Mouse (Mus musculus) lung, embryonic 15.5 days (tissue): ENCODE data around the gene Rapgef4. TPM values are rescaled to one million over a fixed set of nuclear protein-coding genes. Genes with fewer than 3 reads are reported as not detected.

Experiments used
- ATAC-seq: fragments of 200-750 bp; cut with Nextera tagmentation; 2 replicates; pipeline ENCODE4 v1.8.0; 2017; ENCODE audit warnings: moderate number of reproducible peaks, borderline replicate concordance; ENCODE audit not compliant: low FRiP score, low TSS enrichment; ENCODE audit errors: extremely low read depth
- H3K27ac ChIP-seq: fragments of 300-500 bp; sonication (generic); 2 replicates; pipeline ENCODE4 v1.5.1; 2015; ENCODE audit warnings: moderate library complexity, mild to moderate bottlenecking, inconsistent platforms
- H3K27me3 ChIP-seq: fragments of 300-500 bp; sonication (generic); 2 replicates; pipeline ENCODE4 v1.6.1; 2015; ENCODE audit warnings: inconsistent platforms
- H3K36me3 ChIP-seq: fragments of 300-500 bp; sonication (generic); 2 replicates; pipeline ENCODE4 v1.6.1; 2015; ENCODE audit warnings: inconsistent platforms
- H3K4me1 ChIP-seq: fragments of 300-500 bp; sonication (generic); 2 replicates; pipeline ENCODE4 v1.6.1; 2015; ENCODE audit warnings: inconsistent platforms
- H3K4me2 ChIP-seq: fragments of 300-500 bp; sonication (generic); 2 replicates; pipeline ENCODE4 v1.6.1; 2015; ENCODE audit warnings: inconsistent platforms, mild to moderate bottlenecking, moderate library complexity
- H3K4me3 ChIP-seq: fragments of 300-500 bp; sonication (generic); 2 replicates; pipeline ENCODE4 v1.5.1; 2015; ENCODE audit warnings: mild to moderate bottlenecking, inconsistent platforms
- H3K9ac ChIP-seq: fragments of 300-500 bp; sonication (generic); 2 replicates; pipeline ENCODE4 v1.6.1; 2015; ENCODE audit warnings: inconsistent platforms
- H3K9me3 ChIP-seq: fragments of 300-500 bp; sonication (generic); 2 replicates; pipeline ENCODE4 v1.6.1; 2016; ENCODE audit warnings: inconsistent platforms
- WGBS: fragments of 180-500 bp; shearing (Covaris S2); methylation state at CpG from one replicate; pipeline ENCODE4 v1.1.7; 2015; 5-methylcytosine and 5-hydroxymethylcytosine counted together
- polyA plus RNA-seq: library from polyadenylated mRNA; unstranded; fragments of >200 nt; fragmentation: Nextera tagmentation; extraction: Ambion mirVana; gene quantifications from 2 replicates; pipeline ENCODE4 v1.2.1, GENCODE M21; 2015

The Rapgef4 gene
- polyA plus RNA-seq, 1 experiment from 2014 or later = 5.0 TPM

GRCm38 (mm10) chr2:72179600-72180301 lies 198.7 kb downstream of the Rapgef4 start:
- Histone ChIP-seq H3K4me1 (no peaks in the 10 kb centered on the region), H3K4me2 (no peak overlapping the region), H3K36me3 (no peaks in the 10 kb centered on the region), H3K9me3 (no peaks in the 10 kb centered on the region), H3K27me3 (no peaks in the 10 kb centered on the region), H3K9ac (no peak overlapping the region), H3K4me3 (no peak overlapping the region), H3K27ac (no peak overlapping the region)
- WGBS = 76% methylated on average over 15 of the region's 15 CpGs
- no peak for ATAC-seq

- Histone ChIP-seq H3K9ac (no peak overlapping the region), H3K36me3 (no peaks in the 10 kb centered on the region), H3K4me2 (no peak overlapping the region), H3K4me1 (no peaks in the 10 kb centered on the region), H3K4me3 (no peak overlapping the region), H3K9me3 (no peaks in the 10 kb centered on the region), H3K27ac (no peak overlapping the region), H3K27me3 (no peaks in the 10 kb centered on the region)
- 73% methylated on average over 2 of the region's 2 CpGs for WGBS
- ATAC-seq = no peak
Measured at GRCm38 (mm10) chr2:72181443-72181842, 200.4 kb downstream of the Rapgef4 start.

GRCm38 (mm10) chr2:72183751-72184150 lies 202.7 kb downstream of the Rapgef4 start:
- 42% methylated on average over 3 of the region's 3 CpGs for WGBS
- no peaks in the 10 kb centered on the region for H3K4me1 ChIP-seq
- H3K9ac ChIP-seq = no peak overlapping the region
- H3K36me3 ChIP-seq = no peaks in the 10 kb centered on the region
- H3K27me3 ChIP-seq = no peaks in the 10 kb centered on the region
- no peak overlapping the region for H3K27ac ChIP-seq
- no peak for ATAC-seq
- no peak overlapping the region for H3K4me3 ChIP-seq
- no peak overlapping the region for H3K4me2 ChIP-seq
- H3K9me3 ChIP-seq = no peaks in the 10 kb centered on the region

GRCm38 (mm10) chr2:72196190-72196965 lies 215.3 kb downstream of the Rapgef4 start:
- no peak overlapping the region for H3K9ac ChIP-seq
- H3K27ac ChIP-seq = no peak overlapping the region
- 70% methylated on average over 6 of the region's 6 CpGs for WGBS
- H3K4me3 ChIP-seq = no peak overlapping the region
- H3K4me2 ChIP-seq = no peak overlapping the region
- no peaks in the 10 kb centered on the region; the same call in 1 of the 2 replicates for H3K27me3 ChIP-seq
- ATAC-seq = peak; percentile 57; the same call in 1 of the 2 replicates
- no peaks in the 10 kb centered on the region for H3K9me3 ChIP-seq
- peaks cover 5% of the 10 kb centered on the region for H3K4me1 ChIP-seq
- no peaks in the 10 kb centered on the region for H3K36me3 ChIP-seq

GRCm38 (mm10) chr2:72197026-72197425 lies 216.0 kb downstream of the Rapgef4 start:
- ATAC-seq = no peak
- no peak overlapping the region for H3K4me2 ChIP-seq
- no peak overlapping the region for H3K27ac ChIP-seq
- no peak overlapping the region for H3K9ac ChIP-seq
- no peaks in the 10 kb centered on the region for H3K9me3 ChIP-seq
- peaks cover 11% of the 10 kb centered on the region for H3K4me1 ChIP-seq
- 30% methylated on average over 3 of the region's 3 CpGs for WGBS
- no peaks in the 10 kb centered on the region for H3K36me3 ChIP-seq
- H3K27me3 ChIP-seq = no peaks in the 10 kb centered on the region; the same call in 1 of the 2 replicates
- no peak overlapping the region for H3K4me3 ChIP-seq

GRCm38 (mm10) chr2:72199451-72199850 lies 218.4 kb downstream of the Rapgef4 start:
- H3K4me1 ChIP-seq = peaks cover 26% of the 10 kb centered on the region
- 76% methylated on average over 2 of the region's 2 CpGs for WGBS

GRCm38 (mm10) chr2:72201506-72201905 lies 220.5 kb downstream of the Rapgef4 start:
- 10% methylated on average over 9 of the region's 9 CpGs for WGBS

More at GRCm38 (mm10) chr2:72199451-72199850, 218.4 kb downstream of the Rapgef4 start:
- no peak for ATAC-seq
- no peak overlapping the region for H3K9ac ChIP-seq
- no peak overlapping the region for H3K4me3 ChIP-seq
- no peaks in the 10 kb centered on the region for H3K9me3 ChIP-seq
- H3K27ac ChIP-seq = no peak overlapping the region
- H3K27me3 ChIP-seq = no peaks in the 10 kb centered on the region
- no peak overlapping the region for H3K4me2 ChIP-seq
- no peaks in the 10 kb centered on the region for H3K36me3 ChIP-seq

GRCm38 (mm10) chr2:72202252-72202651 lies 221.2 kb downstream of the Rapgef4 start:
- H3K9ac ChIP-seq = no peak overlapping the region
- ATAC-seq = no peak
- WGBS = 35% methylated on average over 6 of the region's 6 CpGs
- H3K4me1 ChIP-seq = peaks cover 28% of the 10 kb centered on the region
- H3K9me3 ChIP-seq = no peaks in the 10 kb centered on the region
- 0 out of 2 replicates have a peak overlapping the region, but pooled peaks have one; percentile 51 for H3K27ac ChIP-seq
- no peaks in the 10 kb centered on the region for H3K27me3 ChIP-seq
- H3K36me3 ChIP-seq = no peaks in the 10 kb centered on the region
- H3K4me2 ChIP-seq = no peak overlapping the region
- H3K4me3 ChIP-seq = no peak overlapping the region

More at GRCm38 (mm10) chr2:72201506-72201905, 220.5 kb downstream of the Rapgef4 start:
- no peaks in the 10 kb centered on the region for H3K27me3 ChIP-seq
- no peaks in the 10 kb centered on the region for H3K36me3 ChIP-seq
- H3K4me1 ChIP-seq = peaks cover 28% of the 10 kb centered on the region
- no peak overlapping the region for H3K4me3 ChIP-seq
- peak overlapping the region; percentile 51 for H3K27ac ChIP-seq
- no peak overlapping the region for H3K9ac ChIP-seq
- H3K9me3 ChIP-seq = no peaks in the 10 kb centered on the region
- H3K4me2 ChIP-seq = 0 out of 2 replicates have a peak overlapping the region, but pooled peaks have one; percentile 7
- ATAC-seq = no peak

- WGBS = 8% methylated on average over 5 of the region's 5 CpGs
- Histone ChIP-seq H3K9me3 (no peaks in the 10 kb centered on the region), H3K4me1 (peaks cover 28% of the 10 kb centered on the region), H3K9ac (no peak overlapping the region), H3K36me3 (no peaks in the 10 kb centered on the region), H3K4me2 (peak overlapping the region; percentile 54), H3K4me3 (peak overlapping the region; percentile 24), H3K27ac (no peak overlapping the region), H3K27me3 (no peaks in the 10 kb centered on the region)
- peak; percentile 69 for ATAC-seq
Measured at GRCm38 (mm10) chr2:72203609-72204008, 222.6 kb downstream of the Rapgef4 start.

- 85% methylated on average over 5 of the region's 5 CpGs for WGBS
- Histone ChIP-seq H3K4me3 (no peak overlapping the region), H3K27me3 (no peaks in the 10 kb centered on the region), H3K36me3 (no peaks in the 10 kb centered on the region), H3K9me3 (no peaks in the 10 kb centered on the region), H3K4me2 (no peak overlapping the region), H3K4me1 (peaks cover 28% of the 10 kb centered on the region), H3K27ac (no peak overlapping the region), H3K9ac (no peak overlapping the region)
- ATAC-seq = no peak
Measured at GRCm38 (mm10) chr2:72205869-72206268, 224.8 kb downstream of the Rapgef4 start.

- Histone ChIP-seq H3K9me3 (no peaks in the 10 kb centered on the region), H3K27me3 (no peaks in the 10 kb centered on the region), H3K4me1 (peaks cover 20% of the 10 kb centered on the region), H3K36me3 (no peaks in the 10 kb centered on the region), H3K4me3 (no peak overlapping the region), H3K9ac (no peak overlapping the region), H3K4me2 (no peak overlapping the region), H3K27ac (no peak overlapping the region)
- 65% methylated on average over 4 of the region's 4 CpGs for WGBS
- no peak for ATAC-seq
Measured at GRCm38 (mm10) chr2:72206530-72207248, 225.6 kb downstream of the Rapgef4 start.
